Mouse (Mus musculus): ENCODE measurements around the gene Slc16a1.

DNA sequence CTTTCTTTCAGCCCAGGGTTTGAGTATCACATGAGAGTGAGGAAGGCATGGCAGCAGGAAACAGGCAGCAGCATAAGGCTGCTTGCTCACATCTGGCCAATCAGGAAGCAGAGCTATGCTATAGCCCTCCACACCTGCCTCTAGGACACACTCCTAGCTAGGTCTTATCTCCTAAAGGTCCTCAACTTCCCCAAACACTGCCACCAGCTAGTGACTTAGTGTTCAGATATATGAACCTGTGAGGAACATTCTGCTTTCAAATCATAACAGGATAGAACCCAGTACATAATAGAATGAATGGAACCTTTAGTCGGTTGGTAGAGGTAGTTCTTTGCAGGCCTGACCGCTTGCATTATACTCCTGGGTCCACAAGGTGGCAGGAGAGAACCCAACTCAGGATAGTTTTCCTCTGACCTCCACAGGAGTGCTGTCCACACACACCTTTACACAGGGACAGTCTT is 5.4 kb downstream of the Slc16a1 start:
- TF ChIP-seq EP300 (optimal IDR thresholded peaks at IDR 0.05) (no peak), CTCF (IDR thresholded peaks at IDR 0.05; ENCODE audit: low read depth) (peak; percentile 87)
